Mouse (Mus musculus) MEL (cell line): ENCODE data around the gene Art2b. TPM values are rescaled to one million over a fixed set of nuclear protein-coding genes. Genes with fewer than 3 reads are reported as not detected.

Experiments
- DNase-seq: peaks from one replicate; pipeline ENCODE4 v3.0.0; 2011; ENCODE audit warnings: low read depth, low spot score
- H3K27ac ChIP-seq: 2 replicates; pipeline ENCODE4 v1.5.1; 2012; ENCODE audit warnings: low read depth, mild to moderate bottlenecking, control low read depth, low read length, moderate library complexity; ENCODE audit not compliant: control insufficient read depth
- H3K27me3 ChIP-seq, 2 experiments: fragments of 150-350 bp in 1 of 2; sonication (generic) in 1 of 2; 2 replicates each; pipeline ENCODE4 v1.6.1; 2012; ENCODE audit warnings: low read length in 2 of 2, mild to moderate bottlenecking in 2 of 2, improper control_type of control experiment in 1 of 2, moderate library complexity in 1 of 2; ENCODE audit not compliant: insufficient read depth in 2 of 2, control insufficient read depth in 1 of 2
- H3K36me3 ChIP-seq, 2 experiments: 2 replicates each; pipeline ENCODE4 v1.6.1; 2012 to 2014; ENCODE audit warnings: low read length in 2 of 2, improper control_type of control experiment in 1 of 2, inconsistent platforms in 1 of 2, mild to moderate bottlenecking in 1 of 2; ENCODE audit not compliant: insufficient read depth in 2 of 2, control insufficient read depth in 1 of 2
- H3K4me1 ChIP-seq, 2 experiments: fragments of 150-350 bp in 1 of 2; sonication (generic) in 1 of 2; 2 replicates each; pipeline ENCODE4 v1.6.1; 2012; ENCODE audit warnings: low read length in 2 of 2, improper control_type of control experiment in 1 of 2, mild to moderate bottlenecking in 1 of 2; ENCODE audit not compliant: insufficient read depth in 2 of 2, control insufficient read depth in 1 of 2
- H3K4me3 ChIP-seq, 2 experiments: fragments of 150-350 bp in 1 of 2; sonication (generic) in 1 of 2; 2 replicates each; pipeline ENCODE4 v1.5.1; 2012; ENCODE audit warnings: low read depth in 2 of 2, low read length in 2 of 2, mild to moderate bottlenecking in 2 of 2, moderate library complexity in 2 of 2, control low read depth in 1 of 2, improper control_type of control experiment in 1 of 2; ENCODE audit not compliant: control insufficient read depth in 1 of 2, insufficient read depth in 1 of 2
- H3K79me2 ChIP-seq: 2 replicates; pipeline ENCODE4 v1.6.1; 2012; ENCODE audit warnings: mild to moderate bottlenecking, low read length, moderate library complexity; ENCODE audit not compliant: control insufficient read depth, poor library complexity, insufficient read depth
- H3K9ac ChIP-seq: 2 replicates; pipeline ENCODE4 v1.6.1; 2012; ENCODE audit warnings: low read depth, mild to moderate bottlenecking, control low read depth, low read length, moderate library complexity; ENCODE audit not compliant: control insufficient read depth, poor library complexity, severe bottlenecking
- H3K9me3 ChIP-seq: fragments of 150-350 bp; sonication (generic); replicated peaks from 2 replicates; pipeline ENCODE4 v1.6.1; 2012; ENCODE audit warnings: mild to moderate bottlenecking, low read length, improper control_type of control experiment, moderate library complexity; ENCODE audit not compliant: insufficient read depth
- CHD1 ChIP-seq: IDR thresholded peaks from 2 replicates; pipeline ENCODE4 v1.6.1; 2012; ENCODE audit warnings: low read depth, mild to moderate bottlenecking, inconsistent platforms, low read length, improper control_type of control experiment
- CHD2 ChIP-seq: IDR thresholded peaks from 2 replicates; pipeline ENCODE4 v1.6.1; 2011; ENCODE audit warnings: low read length, improper control_type of control experiment
- CTCF ChIP-seq, 3 experiments: IDR thresholded peaks in 2 of 3; conservative IDR thresholded peaks in 1 of 3; 2 replicates each; pipeline ENCODE4 v1.5.1; 2011 to 2012; ENCODE audit warnings: low read length in 3 of 3, low read depth in 2 of 3, mild to moderate bottlenecking in 2 of 3, improper control_type of control experiment in 1 of 3, inconsistent platforms in 1 of 3, mixed read lengths in 1 of 3, moderate library complexity in 1 of 3; ENCODE audit not compliant: control insufficient read depth in 1 of 3, insufficient read depth in 1 of 3, poor library complexity in 1 of 3, severe bottlenecking in 1 of 3
- ELF1 ChIP-seq: IDR thresholded peaks from 2 replicates; pipeline ENCODE4 v1.6.1; 2014; ENCODE audit warnings: low read depth, mild to moderate bottlenecking, inconsistent platforms, low read length, improper control_type of control experiment, moderate library complexity
- EP300 ChIP-seq, 2 experiments: IDR thresholded peaks; 2 replicates each; pipeline ENCODE4 v1.6.1; 2011; ENCODE audit warnings: improper control_type of control experiment in 2 of 2, low read length in 2 of 2, low read depth in 1 of 2, mild to moderate bottlenecking in 1 of 2
- ETS1 ChIP-seq: IDR thresholded peaks from 2 replicates; pipeline ENCODE4 v1.6.1; 2012; ENCODE audit warnings: low read depth, mild to moderate bottlenecking, inconsistent platforms, low read length, improper control_type of control experiment, moderate library complexity
- HCFC1 ChIP-seq: IDR thresholded peaks from 2 replicates; pipeline ENCODE4 v1.6.1; 2012; ENCODE audit warnings: low read depth, mild to moderate bottlenecking, inconsistent platforms, low read length, improper control_type of control experiment, moderate library complexity
- JUND ChIP-seq: IDR thresholded peaks from 2 replicates; pipeline ENCODE4 v1.6.1; 2011; ENCODE audit warnings: low read depth, mild to moderate bottlenecking, improper control_type of control experiment, low read length
- MAX ChIP-seq: IDR thresholded peaks from 2 replicates; pipeline ENCODE4 v1.6.1; 2011; ENCODE audit warnings: low read length, improper control_type of control experiment
- MAZ ChIP-seq: IDR thresholded peaks from 2 replicates; pipeline ENCODE4 v1.6.1; 2012; ENCODE audit warnings: low read depth, mild to moderate bottlenecking, inconsistent platforms, low read length, improper control_type of control experiment
- MEF2A ChIP-seq: IDR thresholded peaks from 2 replicates; pipeline ENCODE4 v1.6.1; 2014; ENCODE audit warnings: low read depth, mild to moderate bottlenecking, inconsistent platforms, low read length, improper control_type of control experiment; ENCODE audit not compliant: poor library complexity, insufficient replicate concordance, severe bottlenecking; ENCODE audit errors: extremely low read depth
- TBP ChIP-seq: IDR thresholded peaks from 2 replicates; pipeline ENCODE4 v1.8.0; 2011; ENCODE audit warnings: low read depth, low read length, improper control_type of control experiment
- USF2 ChIP-seq, 2 experiments: IDR thresholded peaks; 2 replicates each; pipeline ENCODE4 v1.6.1; 2011 to 2012; ENCODE audit warnings: improper control_type of control experiment in 2 of 2, low read length in 2 of 2, borderline replicate concordance in 1 of 2, inconsistent platforms in 1 of 2, low read depth in 1 of 2, mild to moderate bottlenecking in 1 of 2; ENCODE audit not compliant: insufficient read depth in 1 of 2
- ZC3H11A ChIP-seq: IDR thresholded peaks from 2 replicates; pipeline ENCODE4 v1.6.1; 2012; ENCODE audit warnings: low read depth, mild to moderate bottlenecking, inconsistent platforms, low read length, improper control_type of control experiment
- ZKSCAN1 ChIP-seq: IDR thresholded peaks from 2 replicates; pipeline ENCODE4 v1.6.1; 2012; ENCODE audit warnings: low read depth, mild to moderate bottlenecking, inconsistent platforms, low read length, improper control_type of control experiment, moderate library complexity
- polyA plus RNA-seq, 2 experiments: library from polyadenylated mRNA; stranded (reverse) in 1 of 2; unstranded in 1 of 2; fragments of >175 nt in 1 of 2; fragments of >200 nt in 1 of 2; gene quantifications; 2 replicates each; pipeline versions ENCODE4 v1.2.1 to v1.2.4; 2012; ENCODE audit warnings: low replicate concordance in 2 of 2, low read depth in 1 of 2; ENCODE audit not compliant: insufficient read length in 2 of 2, insufficient read depth in 1 of 2, missing spikeins in 1 of 2
- total RNA-seq: library from RNA; depleted of rRNA; stranded (reverse); fragments of 300-350 nt; gene quantifications from 2 replicates; pipeline ENCODE4 v1.2.3, GENCODE M21; 2012

Art2b gene
- total and polyA plus RNA-seq, 3 experiments = not detected

DNA sequence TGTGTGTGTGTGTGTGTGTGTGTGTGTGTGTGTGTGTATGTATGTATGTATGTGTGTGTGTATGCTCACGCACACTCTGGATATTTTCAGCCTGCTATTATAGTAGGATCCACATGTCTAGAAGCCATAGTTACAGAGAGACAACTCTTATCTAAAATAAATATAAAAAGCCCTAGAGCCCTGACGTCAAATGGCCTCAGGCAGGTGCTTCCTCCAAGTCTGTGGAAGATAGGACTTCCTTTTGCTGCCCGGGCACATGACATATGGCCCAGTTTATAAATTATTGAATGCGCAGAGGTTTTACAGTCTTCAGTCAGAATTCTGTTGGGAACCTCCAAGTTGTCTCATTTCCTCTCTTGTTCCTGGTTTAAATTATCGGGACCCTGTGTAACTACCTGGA lies 44.7 kb downstream of the Art2b start:
- no peaks in the 10 kb centered on the region for H3K79me2 ChIP-seq
- peaks cover 6% of the 10 kb centered on the region in 2 experiments for H3K27me3 ChIP-seq
- H3K27ac ChIP-seq = no peak overlapping the region
- H3K36me3 ChIP-seq = no peaks in the 10 kb centered on the region
- no peak overlapping the region for H3K4me3 ChIP-seq
- TF ChIP-seq HCFC1 (no peak), CTCF (IDR thresholded peaks at IDR 0.05 in 2 of 3, conservative IDR thresholded peaks at IDR 0.05 in 1 of 3; ENCODE audit: control insufficient read depth in 1 of 3, insufficient read depth in 1 of 3, low read depth in 2 of 3, low read length in 3 of 3, poor library complexity in 1 of 3, severe bottlenecking in 1 of 3) (no peak), TBP (no peak), ZKSCAN1 (no peak), CHD2 (no peak), ZC3H11A (no peak), ETS1 (no peak), JUND (no peak), MAZ (no peak), MEF2A (no peak), MAX (no peak), EP300 (IDR thresholded peaks at IDR 0.05; ENCODE audit: low read depth in 1 of 2, low read length in 2 of 2) (no peak), ELF1 (no peak), CHD1 (no peak), USF2 (IDR thresholded peaks at IDR 0.05; ENCODE audit: borderline replicate concordance in 1 of 2, insufficient read depth in 1 of 2, low read depth in 1 of 2, low read length in 2 of 2) (no peak)
- peak; percentile 13 for DNase-seq
- no peak overlapping the region for H3K9ac ChIP-seq
- no peaks in the 10 kb centered on the region for H3K9me3 ChIP-seq
- peaks cover 0 to 4% of the 10 kb centered on the region in 2 experiments; a peak in 1 of 4 replicates for H3K4me1 ChIP-seq

DNA sequence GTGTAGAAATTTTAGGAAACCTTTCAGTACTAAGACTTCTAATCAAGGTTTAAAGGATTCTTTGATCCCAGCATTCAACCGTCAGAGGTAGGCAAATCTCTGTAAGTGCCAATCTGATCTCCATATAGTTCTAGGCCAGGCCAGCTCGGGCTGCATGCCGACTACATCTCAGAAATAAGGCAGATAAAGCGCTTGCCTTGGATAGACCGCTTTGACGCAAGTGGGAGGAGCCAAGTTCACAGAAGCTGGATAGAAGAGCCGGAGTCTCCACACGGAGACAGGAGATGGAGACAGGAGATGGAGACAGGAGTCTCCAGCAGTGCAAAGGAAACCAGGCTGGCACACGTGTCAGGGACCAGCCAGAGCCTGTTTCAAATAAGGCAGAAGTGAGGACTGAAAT lies 45.6 kb downstream of the Art2b start:
- no peak overlapping the region for H3K27ac ChIP-seq
- H3K4me3 ChIP-seq = no peak overlapping the region
- H3K36me3 ChIP-seq = no peaks in the 10 kb centered on the region
- peaks cover 6% of the 10 kb centered on the region in 2 experiments for H3K27me3 ChIP-seq
- no peak overlapping the region for H3K9ac ChIP-seq
- no peaks in the 10 kb centered on the region for H3K9me3 ChIP-seq
- peaks cover 0 to 4% of the 10 kb centered on the region in 2 experiments; a peak in 1 of 4 replicates for H3K4me1 ChIP-seq
- H3K79me2 ChIP-seq = no peaks in the 10 kb centered on the region
- TF ChIP-seq CTCF (IDR thresholded peaks at IDR 0.05 in 2 of 3, conservative IDR thresholded peaks at IDR 0.05 in 1 of 3; ENCODE audit: control insufficient read depth in 1 of 3, insufficient read depth in 1 of 3, low read depth in 2 of 3, low read length in 3 of 3, poor library complexity in 1 of 3, severe bottlenecking in 1 of 3) = no peak
- no peak for TF ChIP-seq USF2 (IDR thresholded peaks at IDR 0.05; ENCODE audit: borderline replicate concordance in 1 of 2, insufficient read depth in 1 of 2, low read depth in 1 of 2, low read length in 2 of 2)
- TF ChIP-seq MAZ = no peak
- DNase-seq = peak; percentile 21
